Mouse (Mus musculus) forebrain, embryonic 10.5 days (tissue): ENCODE results near the gene Fam214b. TPM values are rescaled to one million over a fixed set of nuclear protein-coding genes. Genes with fewer than 3 reads are reported as not detected.

Source experiments
- DNase-seq: peaks from one replicate; pipeline ENCODE4 v3.0.0-alpha.2; 2017; ENCODE audit warnings: low spot score; ENCODE audit errors: extremely low spot score
- H3K27ac ChIP-seq: fragments of 300-500 bp; sonication (generic); 2 replicates; pipeline ENCODE4 v1.5.1; 2016; ENCODE audit warnings: mild to moderate bottlenecking
- H3K27me3 ChIP-seq: fragments of 300-500 bp; sonication (generic); 2 replicates; pipeline ENCODE4 v1.6.1; 2016; ENCODE audit warnings: mild to moderate bottlenecking; ENCODE audit not compliant: poor library complexity, severe bottlenecking
- H3K36me3 ChIP-seq: fragments of 300-500 bp; sonication (generic); replicated peaks from 2 replicates; pipeline ENCODE4 v1.6.1; 2016; ENCODE audit warnings: mild to moderate bottlenecking, moderate library complexity
- H3K4me1 ChIP-seq: fragments of 300-500 bp; sonication (generic); 2 replicates; pipeline ENCODE4 v1.6.1; 2016
- H3K4me3 ChIP-seq: fragments of 300-500 bp; sonication (generic); 2 replicates; pipeline ENCODE4 v1.5.1; 2016; ENCODE audit warnings: mild to moderate bottlenecking, moderate library complexity
- H3K9me3 ChIP-seq: fragments of 300-500 bp; sonication (generic); 2 replicates; pipeline ENCODE4 v1.6.1; 2016; ENCODE audit warnings: mild to moderate bottlenecking, moderate library complexity
- WGBS: fragments of 180-500 bp; shearing (Covaris S2); methylation state at CpG from one replicate; pipeline ENCODE4 v1.1.7; 2016; 5-methylcytosine and 5-hydroxymethylcytosine counted together
- polyA plus RNA-seq: library from polyadenylated mRNA; unstranded; fragments of >200 nt; fragmentation: Nextera tagmentation; extraction: Ambion mirVana; gene quantifications from 2 replicates; pipeline ENCODE4 v1.2.1, GENCODE M21; 2016

The Fam214b gene
- polyA plus RNA-seq: 19.8 and 20.3 TPM in 2 replicates

DNA sequence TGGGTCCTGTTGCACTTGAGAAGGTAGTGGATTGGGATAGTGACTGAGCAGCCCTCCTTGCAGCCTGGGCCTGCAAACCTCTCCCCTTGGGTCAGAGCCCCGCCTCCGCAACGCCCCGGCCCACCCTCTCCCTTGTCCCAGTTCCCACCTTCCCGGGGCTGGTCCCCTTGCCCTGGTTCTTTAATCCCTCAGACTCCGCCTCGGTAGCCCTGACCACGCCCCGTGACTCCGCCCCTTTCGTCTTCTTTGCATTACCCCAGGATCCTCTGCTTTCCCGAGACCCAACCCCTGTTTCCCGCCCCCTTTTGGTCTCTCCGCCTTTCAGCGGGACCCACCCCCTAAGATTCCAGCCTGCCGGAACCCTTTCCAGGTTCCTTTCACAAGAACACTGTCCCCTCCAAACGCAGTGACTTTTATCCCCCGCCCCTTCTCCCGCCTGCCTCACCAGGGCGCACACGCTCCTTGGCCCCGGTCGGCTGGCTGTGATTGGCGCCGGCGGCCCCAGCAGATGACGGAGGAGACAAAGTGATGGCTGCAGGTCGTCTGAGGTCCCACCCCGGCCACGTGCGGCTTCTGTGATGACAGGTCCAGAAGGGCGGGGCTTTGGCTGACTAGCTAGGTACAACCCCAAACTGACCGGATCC, at the start of gene Fam214b:
Gene Fam214b (minus strand): TSS at position 562 of the 644 bp plus-strand sequence.
- peak within 1 kb of the TSS; percentile 64 for H3K4me3 ChIP-seq
- H3K36me3 ChIP-seq: no peaks in the 10 kb centered on the region
- peak; percentile 100 for DNase-seq
- no peaks in the 10 kb centered on the region for H3K9me3 ChIP-seq
- no peaks in the 10 kb centered on the region for H3K27me3 ChIP-seq
- WGBS: under 1% methylated on average over 33 of the region's 33 CpGs
- peaks cover 60% of the 10 kb centered on the region for H3K4me1 ChIP-seq
- H3K27ac ChIP-seq: peak within 1 kb of the TSS; percentile 93

DNA sequence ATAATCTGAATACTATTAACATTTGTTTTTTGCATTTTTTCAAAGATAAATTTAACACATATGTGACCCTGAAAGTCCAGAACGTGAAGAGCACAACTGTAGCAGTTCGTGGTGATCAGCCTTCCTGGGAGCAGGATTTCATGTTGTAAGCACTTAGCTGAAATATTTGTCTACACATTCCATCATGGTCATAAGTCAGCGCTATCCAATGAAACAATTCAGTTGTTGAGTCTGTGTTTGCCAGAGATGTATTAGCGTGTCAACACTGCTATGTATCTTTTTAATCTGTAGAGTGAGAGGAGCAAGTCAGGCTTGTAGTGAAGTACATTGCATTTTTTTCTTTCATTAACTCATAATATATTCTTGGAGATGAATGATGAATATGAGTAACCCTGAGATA, 45.2 kb upstream of the Fam214b start:
- DNase-seq: no peak
- H3K4me1 ChIP-seq: no peaks in the 10 kb centered on the region
- H3K27me3 ChIP-seq: no peaks in the 10 kb centered on the region
- no peaks in the 10 kb centered on the region for H3K9me3 ChIP-seq
- H3K4me3 ChIP-seq: no peak overlapping the region
- no peak overlapping the region for H3K27ac ChIP-seq
- H3K36me3 ChIP-seq: 0 out of 2 replicates have a peak, but pooled peaks cover 2% of the 10 kb centered on the region
- 86% methylated on average over 4 of the region's 4 CpGs for WGBS

DNA sequence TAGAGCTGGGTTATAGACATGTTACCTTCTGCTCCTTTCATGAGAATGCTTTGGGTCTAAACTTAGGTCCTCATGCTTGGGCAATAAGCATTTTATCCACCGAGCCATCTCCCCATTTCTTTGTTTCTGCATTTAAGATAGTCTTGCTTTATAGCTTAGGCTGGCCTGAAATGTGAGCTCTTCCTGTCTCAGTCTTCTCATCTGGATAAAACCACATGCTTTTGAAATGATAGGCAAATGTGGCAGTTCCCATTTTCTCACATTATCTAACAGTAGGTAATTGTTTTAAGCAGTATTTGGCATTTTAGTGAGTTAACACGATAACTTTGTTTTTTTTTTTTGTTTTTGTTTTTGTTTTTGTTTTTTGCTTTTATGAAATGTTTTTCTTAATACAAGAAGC, 43.9 kb upstream of the Fam214b start:
- DNase-seq: no peak
- 91% methylated on average over 2 of the region's 2 CpGs for WGBS
- Histone ChIP-seq H3K4me3 (no peak overlapping the region), H3K27ac (no peak overlapping the region), H3K27me3 (no peaks in the 10 kb centered on the region), H3K4me1 (no peaks in the 10 kb centered on the region), H3K9me3 (no peaks in the 10 kb centered on the region), H3K36me3 (no peaks in the 10 kb centered on the region)

DNA sequence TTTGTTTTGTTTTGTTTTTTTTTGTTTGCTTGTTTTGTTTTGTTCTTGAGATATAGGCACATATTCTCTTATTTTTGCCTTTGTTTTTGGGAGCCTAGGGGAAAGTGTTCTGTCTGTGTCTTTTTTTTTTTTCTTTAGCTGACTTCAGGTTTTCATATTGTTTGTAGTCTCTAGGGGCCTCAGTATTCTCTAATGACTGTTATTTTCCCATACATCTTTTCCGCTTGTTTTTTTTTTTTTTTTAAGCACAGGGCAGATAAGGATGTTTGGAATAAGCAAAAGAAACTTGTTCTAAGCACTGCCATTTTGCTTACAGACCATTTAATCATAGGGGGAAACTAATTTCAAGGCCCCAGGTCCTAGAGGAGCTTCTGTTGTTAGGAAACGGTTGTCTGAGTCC, 36.4 kb upstream of the Fam214b start:
- Histone ChIP-seq H3K9me3 (no peaks in the 10 kb centered on the region), H3K36me3 (no peaks in the 10 kb centered on the region), H3K4me3 (no peak overlapping the region), H3K4me1 (no peaks in the 10 kb centered on the region), H3K27ac (no peak overlapping the region), H3K27me3 (no peaks in the 10 kb centered on the region)
- no peak for DNase-seq
- 85% methylated on average over 2 of the region's 2 CpGs for WGBS

DNA sequence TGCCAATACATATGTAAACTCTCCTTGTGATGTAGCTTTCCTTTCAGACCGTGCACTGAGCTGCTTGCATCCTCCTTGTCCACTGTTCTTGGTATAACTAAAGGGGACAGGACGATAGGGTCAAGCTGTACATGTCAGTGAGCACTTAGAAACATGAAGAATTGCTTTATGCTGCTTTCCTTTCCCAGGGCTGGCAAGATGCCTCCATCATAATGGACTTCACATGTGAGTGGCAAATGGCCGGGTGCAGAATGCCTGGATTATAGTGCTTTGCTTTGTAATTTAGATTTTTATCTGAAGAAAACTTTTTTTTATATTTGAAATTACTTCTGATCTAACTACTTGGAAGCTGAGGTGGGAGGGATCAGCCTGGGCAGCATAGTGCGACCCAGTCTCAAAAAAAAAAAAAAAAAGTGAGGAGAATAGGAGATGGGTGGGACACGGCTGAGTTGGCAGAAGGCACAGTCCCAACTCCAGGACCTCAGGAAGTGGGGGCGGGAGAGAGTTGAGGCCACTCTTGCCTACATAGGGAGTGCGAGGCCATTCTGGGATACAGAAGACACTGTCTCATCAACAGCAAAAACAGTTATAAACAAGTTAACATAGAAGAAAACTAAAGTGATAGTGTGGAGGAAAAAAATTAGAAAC, 32.2 kb upstream of the Fam214b start:
- DNase-seq: no peak
- 77% methylated on average over 7 of the region's 7 CpGs for WGBS
- H3K27ac ChIP-seq: no peak overlapping the region

DNA sequence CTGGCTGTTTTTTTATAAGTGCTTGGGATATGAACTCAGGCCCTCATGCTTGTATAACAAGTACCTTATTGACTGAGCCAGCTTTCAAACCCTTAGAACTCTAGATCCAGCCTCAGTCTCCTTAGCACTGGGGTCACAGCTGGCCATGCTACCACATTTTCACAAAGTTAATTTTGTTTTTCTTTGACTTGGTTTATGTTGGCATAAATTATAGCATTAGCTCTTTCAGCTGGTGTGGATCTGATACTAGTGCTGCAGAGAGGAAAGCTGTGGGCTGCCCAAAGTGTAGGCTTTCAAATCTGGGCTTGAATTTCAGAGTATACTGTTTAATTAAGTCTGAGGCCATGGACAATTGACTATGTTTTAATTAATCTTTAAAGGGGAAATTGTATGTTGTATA, 28.9 kb upstream of the Fam214b start:
- Histone ChIP-seq H3K9me3 (no peaks in the 10 kb centered on the region), H3K4me1 (no peaks in the 10 kb centered on the region), H3K4me3 (no peak overlapping the region), H3K27me3 (no peaks in the 10 kb centered on the region), H3K27ac (no peak overlapping the region), H3K36me3 (no peaks in the 10 kb centered on the region)
- DNase-seq: no peak

More for the DNA sequence above, 32.2 kb upstream of the Fam214b start:
- no peaks in the 10 kb centered on the region for H3K27me3 ChIP-seq
- H3K4me1 ChIP-seq: no peaks in the 10 kb centered on the region
- H3K9me3 ChIP-seq: no peaks in the 10 kb centered on the region
- no peaks in the 10 kb centered on the region for H3K36me3 ChIP-seq
- H3K4me3 ChIP-seq: no peak overlapping the region

DNA sequence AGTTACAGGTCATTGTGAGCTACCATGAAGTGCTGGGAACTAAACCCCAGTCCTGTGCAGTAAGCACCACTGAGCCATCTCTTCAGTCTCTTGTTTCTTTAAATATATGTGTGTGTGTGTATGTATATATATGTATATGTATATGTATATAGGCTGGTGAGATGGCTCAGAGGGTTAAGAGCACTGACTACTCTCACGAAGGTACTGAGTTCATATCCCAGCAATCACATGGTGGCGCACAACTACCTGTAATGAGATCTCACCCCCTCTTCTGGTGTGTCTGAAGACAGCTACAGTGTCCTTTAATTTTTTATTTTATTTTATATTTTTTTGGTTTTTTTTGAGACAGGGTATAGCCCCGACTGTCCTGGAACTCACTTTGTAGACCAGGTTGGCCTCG, 19.5 kb upstream of the Fam214b start:
- H3K4me1 ChIP-seq: peaks cover 4% of the 10 kb centered on the region; the same call in 1 of the 2 replicates
- peaks cover 8% of the 10 kb centered on the region; the same call in 1 of the 2 replicates for H3K27me3 ChIP-seq
- H3K4me3 ChIP-seq: no peak overlapping the region
- WGBS: 97% methylated on average over 4 of the region's 4 CpGs
- H3K36me3 ChIP-seq: no peaks in the 10 kb centered on the region
- no peaks in the 10 kb centered on the region for H3K9me3 ChIP-seq
- DNase-seq: no peak
- no peak overlapping the region for H3K27ac ChIP-seq

DNA sequence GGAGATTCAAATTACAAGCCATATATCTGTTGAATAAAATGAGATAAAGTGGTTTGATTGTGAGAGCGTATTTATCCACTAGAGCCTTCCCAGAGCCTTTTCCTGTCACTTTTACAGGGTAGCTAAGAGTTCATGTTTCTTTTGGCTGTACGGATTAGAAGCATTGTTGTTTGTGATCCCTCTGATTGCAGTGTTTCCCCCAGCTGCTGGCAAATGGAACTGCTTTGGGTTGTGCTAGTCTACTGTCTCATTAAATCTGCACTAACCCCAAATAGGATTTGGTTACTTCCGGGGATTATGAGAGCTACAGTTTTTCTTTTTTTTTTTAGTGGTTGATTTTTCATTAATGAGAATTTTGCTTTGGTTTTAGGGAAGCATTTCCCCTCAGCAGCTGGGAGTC, 14.3 kb upstream of the Fam214b start:
- Histone ChIP-seq H3K36me3 (no peaks in the 10 kb centered on the region), H3K9me3 (no peaks in the 10 kb centered on the region), H3K27ac (no peak overlapping the region), H3K4me1 (peaks cover 24% of the 10 kb centered on the region), H3K4me3 (peak overlapping the region; percentile 82; the same call in 1 of the 2 replicates), H3K27me3 (peaks cover 36% of the 10 kb centered on the region)
- 61% methylated on average over 3 of the region's 3 CpGs for WGBS
- no peak for DNase-seq

DNA sequence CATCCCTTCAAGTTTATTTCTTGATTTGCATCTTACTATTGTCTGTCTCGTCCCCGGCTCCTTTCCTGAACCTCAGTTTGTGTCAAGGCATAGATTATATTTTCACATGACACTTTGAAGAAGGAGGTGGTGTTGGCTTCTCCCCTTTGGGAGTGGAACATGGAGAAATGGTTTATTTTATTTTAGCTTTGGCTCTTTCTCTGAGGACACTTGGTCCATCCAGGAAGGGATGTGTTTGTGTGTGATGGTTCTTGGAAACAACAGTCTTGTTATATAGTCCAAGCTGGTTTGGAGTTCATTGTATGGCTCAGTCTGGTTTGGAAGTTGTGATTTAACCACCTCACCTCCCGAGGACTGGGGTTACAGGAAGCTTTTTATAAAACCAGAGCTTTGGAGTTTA, 13.7 kb upstream of the Fam214b start:
- Histone ChIP-seq H3K36me3 (no peaks in the 10 kb centered on the region), H3K27ac (peak overlapping the region; percentile 92), H3K9me3 (no peaks in the 10 kb centered on the region), H3K27me3 (peaks cover 36% of the 10 kb centered on the region), H3K4me3 (peak overlapping the region; percentile 82), H3K4me1 (peaks cover 24% of the 10 kb centered on the region)
- DNase-seq: no peak
- 47% methylated on average over 3 of the region's 3 CpGs for WGBS

DNA sequence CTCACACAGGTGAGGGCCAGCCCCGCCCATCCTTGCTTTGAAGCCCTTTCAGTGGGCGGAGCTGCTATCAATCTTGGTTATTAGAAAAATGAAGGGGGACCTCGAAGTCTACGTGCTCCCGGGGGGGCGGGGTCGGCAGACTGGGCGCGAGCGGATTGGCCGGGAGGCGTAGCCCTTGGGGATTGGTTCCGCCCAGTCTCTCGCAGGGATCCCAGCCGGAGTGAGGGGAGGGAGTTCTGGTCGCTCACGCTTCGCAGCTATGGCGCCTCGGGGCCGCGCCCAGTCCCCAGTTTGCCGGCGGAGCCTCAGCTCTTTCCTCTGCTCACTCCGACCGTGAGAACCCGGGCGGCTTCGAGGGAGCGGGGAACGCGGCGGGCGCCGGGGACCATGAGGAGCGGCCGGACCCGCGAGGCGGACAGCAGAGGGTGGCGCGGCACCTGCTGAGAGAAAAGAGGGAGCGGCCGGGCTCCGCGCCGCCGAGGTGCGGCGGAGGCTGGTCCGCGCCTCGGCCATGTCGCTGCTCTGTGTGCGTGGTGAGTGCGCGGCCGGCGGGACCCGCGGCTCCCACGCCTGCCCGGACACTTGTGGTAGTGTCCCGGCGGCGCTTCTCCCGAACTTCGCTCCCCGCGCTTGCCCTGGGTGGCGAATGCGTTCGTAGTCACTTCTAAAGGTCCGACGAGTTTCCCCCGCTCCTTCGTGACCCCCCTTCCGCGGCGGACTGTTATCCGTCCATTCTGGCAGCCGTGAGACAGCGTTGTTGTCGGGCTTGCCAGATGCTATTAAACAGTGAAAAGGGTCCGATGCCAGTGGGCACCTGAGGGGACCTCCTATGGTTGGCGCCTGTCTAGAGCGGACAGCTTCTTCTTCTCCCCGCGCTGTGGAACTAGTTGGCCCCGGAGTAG, 13.0 kb upstream of the Fam214b start, which contains the start of gene Unc13b:
Gene Unc13b (plus strand): TSS at position 201 of the 902 bp plus-strand sequence.
- H3K4me3 ChIP-seq: peak within 1 kb of the TSS; percentile 82
- WGBS: under 1% methylated on average over 90 of the region's 90 CpGs
- H3K4me1 ChIP-seq: peaks cover 24% of the 10 kb centered on the region
- H3K27ac ChIP-seq: peak within 1 kb of the TSS; percentile 92
- peak; percentile 94 for DNase-seq
- no peaks in the 10 kb centered on the region for H3K9me3 ChIP-seq
- H3K27me3 ChIP-seq: peaks cover 36% of the 10 kb centered on the region
- H3K36me3 ChIP-seq: no peaks in the 10 kb centered on the region

DNA sequence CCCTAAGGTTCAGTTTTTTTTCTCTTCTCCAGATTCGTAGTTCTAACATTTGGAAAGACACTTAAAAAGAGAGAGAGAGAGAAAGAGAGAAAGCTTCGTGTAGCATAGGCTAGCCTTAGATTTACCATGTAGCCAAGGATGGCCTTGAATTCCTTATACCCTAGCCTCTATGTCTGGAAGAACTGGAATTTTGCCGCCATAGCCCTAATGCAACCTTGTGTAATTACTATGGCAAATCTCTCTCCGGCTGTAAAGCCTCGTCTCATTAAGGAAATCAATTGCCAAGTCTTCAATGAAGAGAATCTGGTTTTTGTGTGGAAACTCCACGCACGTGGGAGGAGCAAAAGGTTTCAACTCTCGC, 12.4 kb upstream of the Fam214b start:
- 20% methylated on average over 8 of the region's 8 CpGs for WGBS
- Histone ChIP-seq H3K9me3 (no peaks in the 10 kb centered on the region), H3K4me1 (peaks cover 24% of the 10 kb centered on the region), H3K27me3 (peaks cover 36% of the 10 kb centered on the region), H3K4me3 (peak overlapping the region; percentile 82), H3K27ac (peak overlapping the region; percentile 92), H3K36me3 (no peaks in the 10 kb centered on the region)
- DNase-seq: no peak

DNA sequence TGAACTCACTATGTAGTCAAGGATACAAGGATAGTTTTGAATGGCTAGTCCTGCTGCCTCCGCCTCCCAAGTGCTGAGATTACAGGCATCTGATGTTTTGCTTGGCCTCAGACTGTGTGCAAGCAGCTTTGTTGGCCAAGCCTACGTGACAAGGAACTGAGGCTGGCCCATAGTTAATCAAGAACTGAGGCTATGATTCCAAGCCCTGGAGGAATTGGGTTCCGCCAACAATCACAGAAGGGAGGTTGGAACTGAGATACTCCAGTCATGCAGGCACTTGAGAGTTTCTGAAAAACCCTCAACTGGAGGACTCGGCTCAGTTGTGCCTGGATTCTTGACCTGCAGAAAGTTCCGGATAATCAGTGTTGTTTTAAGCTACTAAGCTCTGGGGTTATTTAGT, 11.6 kb upstream of the Fam214b start:
- no peaks in the 10 kb centered on the region for H3K36me3 ChIP-seq
- H3K4me1 ChIP-seq: peaks cover 24% of the 10 kb centered on the region
- H3K27me3 ChIP-seq: peaks cover 36% of the 10 kb centered on the region
- no peak overlapping the region for H3K4me3 ChIP-seq
- 90% methylated on average over 5 of the region's 5 CpGs for WGBS
- H3K27ac ChIP-seq: no peak overlapping the region
- DNase-seq: no peak
- no peaks in the 10 kb centered on the region for H3K9me3 ChIP-seq
